Mouse (Mus musculus) forebrain, postnatal 0 days (tissue): ENCODE results near the gene Dhx37. TPM values are rescaled to one million over a fixed set of nuclear protein-coding genes. Genes with fewer than 3 reads are reported as not detected.
"Not testable (repeated sequence)": the region's sequence is repeated elsewhere in the genome, so short reads cannot be mapped to it uniquely, and the experiment has no call there.

Source experiments
- ATAC-seq: fragments of 200-750 bp; cut with Nextera tagmentation; 2 replicates; pipeline ENCODE4 v1.8.0; 2017; ENCODE audit warnings: mild to moderate bottlenecking, moderate library complexity
- DNase-seq: peaks from one replicate; pipeline ENCODE4 v3.0.0-alpha.2; 2015
- H3K27ac ChIP-seq: fragments of 300-500 bp; sonication (generic); 2 replicates; pipeline ENCODE4 v1.5.1; 2014; ENCODE audit warnings: low read depth, mild to moderate bottlenecking, antibody characterized with exemption, low read length, moderate library complexity, mixed read lengths
- H3K27me3 ChIP-seq: fragments of 300-500 bp; sonication (generic); 2 replicates; pipeline ENCODE4 v1.6.1; 2014; ENCODE audit warnings: mild to moderate bottlenecking, low read length, mixed read lengths; ENCODE audit not compliant: insufficient read depth
- H3K36me3 ChIP-seq: fragments of 300-500 bp; sonication (generic); 2 replicates; pipeline ENCODE4 v1.6.1; 2014; ENCODE audit warnings: mild to moderate bottlenecking, moderate library complexity; ENCODE audit not compliant: insufficient read depth
- H3K4me1 ChIP-seq: fragments of 300-500 bp; sonication (generic); 2 replicates; pipeline ENCODE4 v1.6.1; 2014; ENCODE audit warnings: antibody characterized with exemption; ENCODE audit not compliant: insufficient read depth
- H3K4me2 ChIP-seq: fragments of 300-500 bp; sonication (generic); 2 replicates; pipeline ENCODE4 v1.6.1; 2014; ENCODE audit warnings: low read depth, mild to moderate bottlenecking, moderate library complexity
- H3K4me3 ChIP-seq: fragments of 300-500 bp; sonication (generic); 2 replicates; pipeline ENCODE4 v1.5.1; 2014; ENCODE audit warnings: low read depth, low read length, mixed read lengths
- H3K9ac ChIP-seq: fragments of 300-500 bp; sonication (generic); 2 replicates; pipeline ENCODE4 v1.6.1; 2014; ENCODE audit warnings: mild to moderate bottlenecking
- H3K9me3 ChIP-seq: fragments of 300-500 bp; sonication (generic); 2 replicates; pipeline ENCODE4 v1.6.1; 2016; ENCODE audit warnings: low read length
- CTCF ChIP-seq: sonication (generic); IDR thresholded peaks from 2 replicates; pipeline ENCODE4 v1.5.1; 2016; ENCODE audit warnings: antibody characterized with exemption, control low read depth, low read depth
- WGBS: fragments of 180-500 bp; shearing (Covaris S2); extraction: QIAGEN DNeasy Blood & Tissue Kit; methylation state at CpG from one replicate; pipeline ENCODE4 v1.1.7; 2014; 5-methylcytosine and 5-hydroxymethylcytosine counted together
- polyA plus RNA-seq: library from polyadenylated mRNA; unstranded; fragments of >200 nt; fragmentation: Nextera tagmentation; extraction: Ambion mirVana; gene quantifications from 2 replicates; pipeline ENCODE4 v1.2.1, GENCODE M21; 2015
- total RNA-seq: library from RNA; depleted of rRNA; stranded (reverse); fragments of >200 nt; gene quantifications from 2 replicates; pipeline ENCODE4 v1.2.3, GENCODE M21; 2014

Dhx37 gene
- total and polyA plus RNA-seq, 2 experiments from 2014 or later = 11.0 to 27.1 TPM

DNA sequence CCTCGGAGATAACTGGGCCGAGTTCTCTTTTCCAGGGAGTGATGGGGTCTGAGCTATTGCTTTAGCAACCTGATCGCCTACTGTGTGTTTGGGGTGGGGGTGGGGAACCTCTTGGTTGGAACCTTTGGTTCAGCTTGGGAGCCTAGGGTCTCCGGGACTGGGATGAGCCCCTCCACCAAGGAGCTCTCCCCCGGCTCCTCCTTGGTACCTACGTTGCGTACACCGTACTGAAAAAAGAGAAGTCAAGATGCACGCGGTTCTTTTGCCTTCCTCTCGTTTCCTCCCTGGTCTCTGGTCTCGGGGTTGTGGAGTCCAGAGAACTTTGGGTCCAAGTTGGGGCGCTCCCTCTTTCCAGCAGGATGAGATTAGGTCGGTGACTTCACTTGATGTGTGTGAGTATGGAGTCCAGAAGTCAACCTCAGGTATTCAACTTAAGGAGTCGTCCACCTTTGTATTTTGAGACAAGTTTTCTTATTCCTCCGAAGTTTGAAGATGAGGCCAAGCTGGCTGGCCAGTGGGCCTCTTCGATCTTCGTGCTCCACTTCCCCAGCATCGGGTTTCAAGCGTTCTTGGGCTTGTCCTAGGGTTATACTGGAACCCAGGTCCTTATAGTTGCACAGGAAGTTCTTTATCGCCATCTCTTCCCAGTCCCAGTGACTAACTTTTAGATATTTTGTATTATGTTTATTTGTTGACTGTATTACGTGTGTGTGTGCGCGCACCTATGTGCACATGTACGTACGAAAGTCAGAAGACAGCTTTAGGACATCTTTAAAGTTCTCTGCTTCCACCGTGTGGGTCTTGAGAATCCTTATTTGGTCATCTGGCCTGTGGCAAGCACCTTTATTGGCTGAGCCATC lies 8.4 kb upstream of the Dhx37 start:
- H3K9me3 ChIP-seq = no peaks in the 10 kb centered on the region
- H3K27me3 ChIP-seq = no peaks in the 10 kb centered on the region
- H3K4me2 ChIP-seq = peak overlapping the region; percentile 77
- H3K9ac ChIP-seq = peak overlapping the region; percentile 83
- no peak for TF ChIP-seq CTCF
- DNase-seq = peak; percentile 41
- peak; percentile 7; the same call in 1 of the 2 replicates for ATAC-seq
- H3K36me3 ChIP-seq = no peaks in the 10 kb centered on the region
- H3K4me1 ChIP-seq = peaks cover 8% of the 10 kb centered on the region; the same call in 1 of the 2 replicates
- 24% methylated on average over 27 of the region's 27 CpGs for WGBS
- peak overlapping the region; percentile 90 for H3K4me3 ChIP-seq
- H3K27ac ChIP-seq = peak overlapping the region; percentile 79

DNA sequence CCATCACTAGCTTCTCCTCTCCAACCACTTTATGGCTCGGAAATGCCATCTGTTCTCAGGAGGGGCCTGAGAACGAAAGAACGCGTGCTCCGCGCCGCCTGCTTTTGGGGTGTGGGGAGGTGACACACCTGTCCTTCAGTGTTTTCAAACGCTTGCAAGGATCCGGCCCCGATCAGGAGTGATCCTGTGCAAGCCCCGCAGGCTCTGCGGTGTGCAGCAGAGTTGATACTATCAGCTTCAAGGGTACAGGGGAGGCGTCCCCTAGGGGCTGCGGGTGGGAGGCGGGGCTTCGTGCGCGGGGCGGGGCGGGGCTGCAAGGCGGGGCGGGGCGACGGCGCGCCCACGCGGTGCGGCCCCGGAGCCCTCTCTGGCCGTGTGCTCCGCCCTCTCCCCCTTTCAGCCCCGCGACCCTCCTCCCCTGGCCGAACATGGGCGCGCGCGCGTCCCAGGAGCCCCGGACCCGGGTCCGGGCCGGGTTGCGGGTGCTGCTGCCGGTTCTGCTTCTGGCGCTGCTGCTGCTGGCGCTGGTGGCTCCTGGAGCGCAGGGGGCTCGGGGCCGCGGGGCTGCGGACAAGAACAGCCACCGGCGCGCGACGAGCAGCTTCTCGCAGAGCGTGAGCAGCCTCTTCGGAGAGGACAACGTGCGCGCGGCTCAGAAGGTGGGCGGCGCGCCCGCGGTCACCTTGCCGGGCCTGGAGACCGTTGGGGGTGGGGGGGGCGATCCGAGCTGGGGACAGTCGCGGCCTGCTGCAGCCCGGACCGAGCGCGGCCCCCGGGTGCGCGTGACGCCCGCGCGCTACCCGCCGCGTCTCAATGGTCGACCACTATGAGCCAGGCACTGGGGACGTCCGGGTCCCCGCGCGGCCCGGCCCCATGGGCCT lies 7.6 kb upstream of the Dhx37 start, which contains the start of gene Bri3bp:
TSS of gene Bri3bp (plus strand) at position 335 of the 881 bp plus-strand sequence.
- Histone ChIP-seq H3K9me3 (no peaks in the 10 kb centered on the region), H3K36me3 (no peaks in the 10 kb centered on the region), H3K4me1 (peaks cover 8% of the 10 kb centered on the region; the same call in 1 of the 2 replicates), H3K9ac (peak within 1 kb of the TSS; percentile 83), H3K4me3 (peak within 1 kb of the TSS; percentile 90), H3K27me3 (no peaks in the 10 kb centered on the region), H3K27ac (peak within 1 kb of the TSS; percentile 79), H3K4me2 (peak within 1 kb of the TSS; percentile 77)
- WGBS = under 1% methylated on average over 81 of the region's 97 CpGs
- DNase-seq = peak; percentile 69
- ATAC-seq = peak; percentile 92
- TF ChIP-seq CTCF = no peak

DNA sequence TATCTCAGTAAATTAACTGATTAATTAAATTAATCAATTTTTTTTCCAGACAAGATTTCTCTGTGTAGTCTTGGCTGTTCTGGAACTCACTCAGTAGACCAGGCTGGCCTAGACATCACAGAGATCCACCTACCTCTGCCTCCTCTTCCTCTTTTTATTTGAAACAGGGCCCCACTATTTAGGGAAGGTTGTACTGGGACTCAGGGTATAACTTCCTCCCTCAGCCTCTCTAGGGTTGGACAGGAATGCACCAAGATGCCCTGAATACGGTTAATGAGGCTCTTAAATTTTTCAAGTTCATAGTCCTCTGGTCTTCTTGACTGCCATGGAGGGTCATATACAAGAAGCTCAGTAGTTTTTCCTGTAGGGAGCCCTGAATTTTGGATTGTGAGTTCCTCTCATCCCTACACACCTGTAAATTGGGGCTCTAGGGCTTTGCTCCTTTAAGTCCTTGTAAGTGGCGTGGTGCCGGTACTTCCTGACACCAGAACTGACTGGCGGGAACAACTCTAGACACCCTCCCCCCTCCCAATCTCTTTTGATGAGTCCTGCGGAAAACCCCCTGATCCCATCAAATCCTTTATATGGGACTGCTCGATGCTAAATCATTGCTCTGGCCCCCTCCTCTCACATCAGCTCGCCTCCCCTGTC lies 6.8 kb upstream of the Dhx37 start:
- no peaks in the 10 kb centered on the region for H3K27me3 ChIP-seq
- no peaks in the 10 kb centered on the region for H3K9me3 ChIP-seq
- no peak for DNase-seq
- H3K4me2 ChIP-seq = peak overlapping the region; percentile 77
- no peak for TF ChIP-seq CTCF
- no peaks in the 10 kb centered on the region for H3K36me3 ChIP-seq
- no peak overlapping the region; the same call in 1 of the 2 replicates for H3K27ac ChIP-seq
- peak overlapping the region; percentile 90 for H3K4me3 ChIP-seq
- H3K9ac ChIP-seq = peak overlapping the region; percentile 83
- ATAC-seq = no peak; the same call in 1 of the 2 replicates
- WGBS = 3% methylated on average over 7 of the region's 7 CpGs
- H3K4me1 ChIP-seq = peaks cover 8% of the 10 kb centered on the region; the same call in 1 of the 2 replicates

DNA sequence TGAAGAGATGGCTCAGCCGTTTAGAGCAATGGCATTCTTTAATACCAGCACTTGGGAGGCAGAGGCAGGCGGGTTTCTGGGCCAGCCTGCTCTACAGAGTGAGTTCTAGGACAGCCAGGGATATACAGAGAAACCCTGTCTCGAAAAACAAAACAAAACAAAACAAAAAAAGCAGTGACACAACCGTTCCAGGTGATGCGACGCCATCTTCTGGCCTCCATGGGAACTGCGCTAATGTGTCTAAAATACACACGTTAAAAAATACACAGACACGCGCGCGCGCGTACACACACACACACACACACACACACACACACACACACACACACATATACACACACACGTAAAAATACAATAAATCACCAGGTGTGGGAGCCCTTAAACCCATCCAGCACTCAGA lies 426 bp upstream of the Dhx37 start:
- not testable (repeated sequence) for H3K27me3 ChIP-seq

DNA sequence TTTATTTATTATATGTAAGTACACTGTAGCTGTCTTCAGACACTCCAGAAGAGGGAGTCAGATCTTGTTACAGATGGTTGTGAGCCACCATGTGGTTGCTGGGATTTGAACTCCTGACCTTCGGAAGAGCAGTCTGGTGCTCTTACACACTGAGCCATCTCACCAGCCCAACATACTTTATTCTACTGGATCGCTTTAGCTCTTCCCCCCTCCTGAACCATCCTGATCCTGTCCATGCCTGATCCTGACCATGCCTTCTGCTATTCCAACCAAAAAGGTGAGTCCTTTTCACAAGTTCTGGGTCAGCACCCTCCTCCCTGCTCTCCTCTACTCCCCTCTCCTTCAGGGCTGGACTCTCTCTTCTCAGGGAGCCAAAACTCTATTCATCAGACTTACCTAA lies 1.6 kb downstream of the Dhx37 start:
- not testable (repeated sequence) for H3K9ac ChIP-seq, H3K27ac ChIP-seq, DNase-seq, H3K4me1 ChIP-seq, H3K27me3 ChIP-seq, ATAC-seq, H3K9me3 ChIP-seq, H3K4me2 ChIP-seq, H3K4me3 ChIP-seq
- 90% methylated on average over 2 of the region's 2 CpGs for WGBS
- peaks cover 38% of the 10 kb centered on the region for H3K36me3 ChIP-seq

More for the DNA sequence above, 426 bp upstream of the Dhx37 start:
- H3K27ac ChIP-seq, DNase-seq, H3K9ac ChIP-seq, H3K9me3 ChIP-seq, H3K4me1 ChIP-seq, ATAC-seq: not testable (repeated sequence)
- peak; percentile 35 for TF ChIP-seq CTCF
- H3K36me3 ChIP-seq = peaks cover 21% of the 10 kb centered on the region
- H3K4me3 ChIP-seq = 0 out of 2 replicates have a peak overlapping the region, but pooled peaks have one; percentile 83
- 60% methylated on average over 15 of the region's 15 CpGs for WGBS
- 0 out of 2 replicates have a peak overlapping the region, but pooled peaks have one; percentile 80 for H3K4me2 ChIP-seq

DNA sequence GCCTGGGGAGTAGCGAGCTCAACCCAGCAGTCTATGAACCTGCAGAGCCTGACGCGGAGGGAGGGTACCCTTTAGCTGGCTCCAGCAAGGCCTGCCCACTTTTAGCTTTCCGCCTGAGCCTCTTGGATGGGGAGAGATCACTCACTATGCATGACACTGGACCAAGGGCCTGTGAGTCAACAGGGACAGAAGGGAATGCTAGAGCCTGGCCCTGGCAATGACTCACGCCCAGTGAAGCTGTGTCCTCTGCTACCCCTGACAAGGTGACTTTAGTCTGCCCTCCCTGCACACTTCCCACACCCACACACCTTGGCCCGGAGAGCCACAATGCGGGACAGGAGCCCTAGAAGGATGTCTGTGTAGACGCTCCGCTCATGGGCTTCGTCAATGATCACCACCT lies 7.6 kb downstream of the Dhx37 start:
- Histone ChIP-seq H3K36me3 (peaks cover 96% of the 10 kb centered on the region), H3K4me3 (no peak overlapping the region), H3K27ac (no peak overlapping the region), H3K27me3 (no peaks in the 10 kb centered on the region), H3K4me1 (no peaks in the 10 kb centered on the region), H3K9me3 (no peaks in the 10 kb centered on the region), H3K9ac (no peak overlapping the region), H3K4me2 (no peak overlapping the region)
- 95% methylated on average over 10 of the region's 10 CpGs for WGBS
- no peak for TF ChIP-seq CTCF
- DNase-seq = no peak
- ATAC-seq = no peak
